Mouse (Mus musculus) natural killer cell, adult 2 months (primary cell): Measurements from ENCODE around the gene Timm8b.

ENCODE experiments used
- DNase-seq, 2 experiments: peaks; one replicate each; pipeline ENCODE4 v3.0.0; 2022; ENCODE audit warnings: low spot score in 2 of 2

Timm8b gene

GRCm38 (mm10) chr9:50603189-50603997 is at the start of gene Timm8b, which contains the start of gene Sdhd:
TSS of gene Timm8b (plus strand) at chr9:50603910.
TSS of gene Sdhd (minus strand) at chr9:50603812.
- peak; percentile 91 to 94 for DNase-seq

- peak; percentile 21 to 60 for DNase-seq
Measured at GRCm38 (mm10) chr9:50554241-50555093, 49.2 kb upstream of the Timm8b start, which contains the start of gene Il18. TSS of gene Il18 (plus strand) at chr9:50554827.

GRCm38 (mm10) chr9:50555094-50555446 is 48.6 kb upstream of the Timm8b start, which contains the start of gene Bco2:
TSS of gene Bco2 (minus strand) at chr9:50555181.
- DNase-seq: no peak

- no peak for DNase-seq
Measured at GRCm38 (mm10) chr9:50561145-50561917, 42.4 kb upstream of the Timm8b start, which contains the start of gene Tex12. TSS of gene Tex12 (minus strand) at chr9:50561325.

- no peak for DNase-seq
Measured at GRCm38 (mm10) chr9:50561918-50562360, 41.8 kb upstream of the Timm8b start.

GRCm38 (mm10) chr9:50565173-50565572 is 38.5 kb upstream of the Timm8b start:
- no peak for DNase-seq

- DNase-seq: no peak
Measured at GRCm38 (mm10) chr9:50565940-50566339, 37.8 kb upstream of the Timm8b start.

- DNase-seq: no peak
Measured at GRCm38 (mm10) chr9:50567372-50567771, 36.3 kb upstream of the Timm8b start.

GRCm38 (mm10) chr9:50567881-50568280 is 35.8 kb upstream of the Timm8b start:
- no peak for DNase-seq

- no peak for DNase-seq
Measured at GRCm38 (mm10) chr9:50569599-50570525, 33.8 kb upstream of the Timm8b start.

GRCm38 (mm10) chr9:50580370-50580769 is 23.3 kb upstream of the Timm8b start:
- DNase-seq: no peak

GRCm38 (mm10) chr9:50585145-50585818 is 18.4 kb upstream of the Timm8b start:
- no peak for DNase-seq

- no peak for DNase-seq
Measured at GRCm38 (mm10) chr9:50586955-50587354, 16.8 kb upstream of the Timm8b start.

GRCm38 (mm10) chr9:50590856-50591518 is 12.7 kb upstream of the Timm8b start:
- peak in 1 of 2 experiments; percentile 3 for DNase-seq

- no peak for DNase-seq
Measured at GRCm38 (mm10) chr9:50592955-50593354, 10.8 kb upstream of the Timm8b start.

- peak; percentile 42 to 59 for DNase-seq
Measured at GRCm38 (mm10) chr9:50593544-50593943, 10.2 kb upstream of the Timm8b start.

GRCm38 (mm10) chr9:50594794-50595417 is 8.8 kb upstream of the Timm8b start:
- no peak for DNase-seq

- DNase-seq: no peak
Measured at GRCm38 (mm10) chr9:50596973-50597372, 6.7 kb upstream of the Timm8b start.

- DNase-seq: no peak
Measured at GRCm38 (mm10) chr9:50601536-50601935, 2.2 kb upstream of the Timm8b start.
